Mouse (Mus musculus) heart, adult 11 months (tissue): ENCODE results near the gene Rpl24.

Experiments used
- DNase-seq: peaks from one replicate; pipeline ENCODE4 v3.0.0; 2022

The Rpl24 gene

DNA sequence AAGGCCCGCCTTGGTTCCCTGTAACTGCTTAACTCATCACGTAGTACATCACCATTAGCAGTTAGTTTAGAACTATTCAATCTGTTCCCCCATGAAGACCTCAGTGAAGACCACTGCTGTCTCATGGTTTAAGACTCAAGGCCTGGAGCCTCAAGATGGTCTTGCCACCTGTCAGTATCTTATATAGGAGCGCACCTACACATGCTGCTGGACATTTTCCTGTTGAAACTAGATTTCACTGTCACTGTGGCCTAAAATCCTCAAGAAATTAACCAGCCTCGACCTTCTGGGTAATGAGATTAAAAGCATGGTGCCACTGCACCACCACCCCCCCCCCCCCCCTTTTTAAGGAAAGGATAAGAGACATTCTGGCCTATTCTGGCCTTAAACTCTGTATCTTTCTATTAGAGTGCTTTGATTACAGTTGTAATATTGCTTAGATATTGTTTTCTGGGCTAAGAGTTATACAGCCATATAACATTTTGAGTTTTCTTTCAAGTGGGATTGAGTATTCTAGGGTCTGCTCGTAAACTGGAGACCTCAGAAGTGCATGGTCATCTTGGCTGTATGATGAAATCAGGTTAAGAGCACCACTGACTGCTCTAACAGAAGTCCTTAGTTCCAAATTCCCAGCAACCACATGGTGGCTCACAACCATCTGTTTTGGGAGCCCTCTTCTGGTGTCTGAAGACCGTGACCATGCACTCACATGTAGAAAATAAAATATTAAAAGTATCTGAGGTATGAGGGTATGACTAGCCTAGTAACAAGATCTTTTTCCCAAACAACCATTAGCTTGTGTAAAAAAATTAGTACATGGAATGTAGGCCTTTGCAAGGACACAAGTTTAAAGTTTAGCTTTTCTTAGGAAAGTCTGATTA is 5.9 kb downstream of the Rpl24 start:
- DNase-seq = peak; percentile 58

GRCm38 (mm10) chr16:55972626-55973201 is 6.6 kb downstream of the Rpl24 start:
- DNase-seq = peak; percentile 69

DNA sequence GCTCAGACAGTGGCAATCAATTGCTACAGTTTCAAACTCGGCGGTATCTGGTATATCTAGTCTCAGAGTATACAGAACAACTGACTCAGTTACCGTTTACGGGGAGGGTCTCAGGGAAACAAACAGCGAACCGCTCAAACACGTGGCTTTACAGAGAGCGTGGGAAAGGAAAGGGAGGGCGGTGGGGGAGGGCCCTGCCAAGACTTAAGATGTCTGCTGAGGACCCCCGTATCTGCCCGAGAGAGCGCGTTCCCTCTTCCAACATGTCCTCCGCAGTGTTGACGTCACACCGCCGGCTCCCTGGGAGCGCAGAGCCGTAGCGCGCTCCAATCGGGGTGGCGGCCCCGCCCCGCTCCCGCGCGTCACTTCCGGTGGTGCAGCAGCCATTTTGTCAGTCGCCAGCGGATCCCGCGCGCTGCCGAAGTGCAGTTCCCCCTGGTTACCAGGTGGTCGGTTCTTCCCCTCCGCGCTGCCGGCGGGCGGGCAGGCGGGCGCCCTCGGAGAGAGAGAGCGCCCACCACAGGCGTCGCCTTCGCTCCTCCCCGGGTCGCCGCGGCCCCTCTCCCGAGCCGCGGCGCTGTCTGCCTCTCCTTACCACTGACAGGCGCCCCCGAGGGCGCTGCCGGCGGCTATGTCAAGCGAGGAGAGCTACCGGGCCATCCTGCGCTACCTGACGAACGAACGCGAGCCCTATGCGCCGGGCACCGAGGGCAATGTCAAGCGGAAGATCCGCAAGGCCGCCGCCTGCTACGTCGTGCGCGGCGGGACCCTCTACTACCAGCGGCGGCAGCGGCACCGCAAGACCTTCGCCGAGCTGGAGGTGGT is 7.6 kb downstream of the Rpl24 start, which contains the start of gene Zbtb11:
TSS of gene Zbtb11 (plus strand) at position 453 of the 825 bp plus-strand sequence.
- peak; percentile 100 for DNase-seq

- DNase-seq = peak; percentile 100
Observed at GRCm38 (mm10) chr16:55974256-55974902, 8.3 kb downstream of the Rpl24 start.

DNA sequence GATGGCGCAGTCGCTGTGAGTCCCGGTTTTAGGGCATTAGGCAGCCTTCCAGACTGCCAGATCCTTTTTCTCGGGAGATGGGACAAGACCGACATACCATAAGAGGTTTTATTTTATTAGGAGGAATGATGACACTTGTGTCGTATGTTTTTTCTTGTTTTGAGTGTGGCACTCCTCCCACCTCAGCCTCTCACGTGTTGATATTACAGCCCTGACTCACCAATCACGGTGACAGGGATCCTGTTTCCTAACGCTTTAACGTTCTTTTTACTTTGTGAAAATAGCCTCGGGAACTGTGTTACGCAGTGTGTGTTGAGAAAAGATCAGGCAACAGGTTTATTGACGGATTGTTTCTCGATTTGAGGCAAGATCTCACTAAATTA is 8.8 kb downstream of the Rpl24 start:
- no peak for DNase-seq

GRCm38 (mm10) chr16:55986001-55986400 is 19.9 kb downstream of the Rpl24 start:
- DNase-seq = peak; percentile 59

- peak; percentile 54 for DNase-seq
Observed at GRCm38 (mm10) chr16:55990311-55990710, 24.2 kb downstream of the Rpl24 start.

DNA sequence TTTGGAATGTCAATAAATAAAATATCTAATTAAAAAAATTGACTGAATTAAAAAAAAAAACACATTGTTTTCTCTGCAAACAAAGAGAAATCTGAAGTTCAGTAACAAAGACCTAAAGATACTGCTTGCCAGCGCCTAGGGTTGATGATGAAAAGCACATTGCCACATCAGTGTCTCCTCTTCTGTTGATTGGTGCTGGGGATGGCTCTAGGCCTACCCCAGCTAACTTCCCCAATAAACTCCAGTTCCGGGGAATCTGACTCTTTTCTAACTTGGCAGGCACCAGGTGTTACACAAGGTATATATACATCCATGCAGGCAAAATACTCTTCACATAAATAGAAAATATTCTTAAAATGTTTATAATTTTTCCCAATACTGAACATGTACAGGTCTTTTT is 28.2 kb downstream of the Rpl24 start:
- DNase-seq = no peak

GRCm38 (mm10) chr16:56006798-56007197 is 40.7 kb downstream of the Rpl24 start:
- no peak for DNase-seq

DNA sequence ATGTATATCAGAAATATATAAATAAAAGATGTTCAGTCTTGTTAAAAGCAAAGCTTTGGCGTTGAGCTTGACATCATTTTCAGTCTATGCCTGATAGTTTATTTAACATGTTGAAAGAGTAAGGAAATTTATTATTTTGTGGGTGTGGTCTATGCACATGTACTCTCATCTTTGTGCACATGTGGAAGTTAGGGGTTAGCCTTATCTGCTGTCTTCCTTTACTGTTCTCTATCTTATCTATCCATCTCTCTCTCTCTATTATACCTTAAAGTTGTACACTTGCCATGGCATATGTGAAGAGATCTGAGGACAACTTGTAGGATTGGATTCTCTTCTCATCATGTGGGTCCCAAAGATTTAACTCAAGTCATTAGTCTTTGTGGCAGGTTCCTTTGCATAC is 42.8 kb downstream of the Rpl24 start:
- DNase-seq = no peak

GRCm38 (mm10) chr16:56012789-56013743 is 47.0 kb downstream of the Rpl24 start:
- peak; percentile 84 for DNase-seq

DNA sequence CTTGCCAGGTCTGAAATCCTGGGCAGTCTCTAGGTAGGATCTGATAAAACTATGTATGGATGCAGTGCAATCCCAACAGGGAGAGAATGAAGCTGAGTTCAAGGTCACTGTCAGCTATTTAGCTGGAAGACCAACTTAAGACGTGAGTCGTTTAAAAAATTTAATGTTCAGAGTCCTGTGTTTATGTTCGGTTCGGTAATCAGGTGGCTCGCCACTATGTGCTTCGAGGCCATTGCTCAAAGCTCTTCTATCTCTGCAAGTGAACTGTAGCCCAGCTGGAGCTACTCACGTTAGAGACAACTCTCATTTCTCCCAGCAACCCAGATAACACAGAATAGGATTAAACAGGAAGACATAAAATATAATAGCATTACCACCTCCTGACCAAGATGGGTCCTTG is 48.0 kb downstream of the Rpl24 start:
- DNase-seq = no peak

- DNase-seq = peak; percentile 84
Observed at GRCm38 (mm10) chr16:56019660-56020059, 53.6 kb downstream of the Rpl24 start.
